Mouse (Mus musculus) c-Kit-positive CD71-positive TER-119-negative erythroid progenitor cells, embryonic 14.5 days (primary cell): Measurements from ENCODE around the gene Xpnpep3.
"Not testable (repeated sequence)": the region's sequence is repeated elsewhere in the genome, so short reads cannot be mapped to it uniquely, and the experiment has no call there.

ENCODE experiments used
- DNase-seq: peaks from one replicate; pipeline ENCODE4 v3.0.0-alpha.2; 2013; ENCODE audit warnings: low read depth

The Xpnpep3 gene

GRCm38 (mm10) chr15:81399297-81399637 lies 671 bp upstream of the Xpnpep3 start:
- DNase-seq: peak; percentile 15

- DNase-seq: no peak
Measured at GRCm38 (mm10) chr15:81405008-81405407, 5.1 kb downstream of the Xpnpep3 start.

- DNase-seq: no peak
Measured at GRCm38 (mm10) chr15:81408199-81408598, 8.3 kb downstream of the Xpnpep3 start, which contains the start of gene Dnajb7. Gene Dnajb7, minus strand, starts transcription at chr15:81408299.

- DNase-seq: not testable (repeated sequence)
Measured at GRCm38 (mm10) chr15:81416763-81417310, 16.9 kb downstream of the Xpnpep3 start.

- DNase-seq: no peak
Measured at GRCm38 (mm10) chr15:81418065-81418464, 18.1 kb downstream of the Xpnpep3 start.

GRCm38 (mm10) chr15:81421454-81421853 lies 21.5 kb downstream of the Xpnpep3 start:
- DNase-seq: no peak

GRCm38 (mm10) chr15:81422156-81422681 lies 22.3 kb downstream of the Xpnpep3 start:
- DNase-seq: no peak

GRCm38 (mm10) chr15:81425311-81425710 lies 25.4 kb downstream of the Xpnpep3 start:
- no peak for DNase-seq

GRCm38 (mm10) chr15:81427947-81428346 lies 28.0 kb downstream of the Xpnpep3 start:
- DNase-seq: no peak

GRCm38 (mm10) chr15:81431195-81431594 lies 31.3 kb downstream of the Xpnpep3 start:
- DNase-seq: no peak

GRCm38 (mm10) chr15:81438345-81438744 lies 38.4 kb downstream of the Xpnpep3 start:
- DNase-seq: no peak

GRCm38 (mm10) chr15:81439236-81439635 lies 39.3 kb downstream of the Xpnpep3 start:
- DNase-seq: no peak

- peak; percentile 57 for DNase-seq
Measured at GRCm38 (mm10) chr15:81448463-81448862, 48.5 kb downstream of the Xpnpep3 start.

- no peak for DNase-seq
Measured at GRCm38 (mm10) chr15:81461523-81461922, 61.6 kb downstream of the Xpnpep3 start.

- DNase-seq: no peak
Measured at GRCm38 (mm10) chr15:81465016-81465660, 65.2 kb downstream of the Xpnpep3 start.

- peak; percentile 98 for DNase-seq
Measured at GRCm38 (mm10) chr15:81465901-81466737, 66.2 kb downstream of the Xpnpep3 start, which contains the start of gene Rbx1. Gene Rbx1, plus strand, starts transcription at chr15:81466296.

- no peak for DNase-seq
Measured at GRCm38 (mm10) chr15:81466738-81467113, 66.8 kb downstream of the Xpnpep3 start.

GRCm38 (mm10) chr15:81470735-81471134 lies 70.8 kb downstream of the Xpnpep3 start:
- DNase-seq: no peak

- no peak for DNase-seq
Measured at GRCm38 (mm10) chr15:81472256-81472655, 72.3 kb downstream of the Xpnpep3 start.

GRCm38 (mm10) chr15:81475654-81476053 lies 75.7 kb downstream of the Xpnpep3 start:
- DNase-seq: no peak

GRCm38 (mm10) chr15:81476597-81476996 lies 76.7 kb downstream of the Xpnpep3 start:
- DNase-seq: no peak

GRCm38 (mm10) chr15:81479446-81480213 lies 79.7 kb downstream of the Xpnpep3 start:
- DNase-seq: no peak
